Mouse (Mus musculus) ES-Bruce4 (cell line): ENCODE data around the gene Fblim1. TPM values are rescaled to one million over a fixed set of nuclear protein-coding genes. Genes with fewer than 3 reads are reported as not detected.

ENCODE experiments used
- H3K27ac ChIP-seq: 2 replicates; pipeline ENCODE4 v1.5.1; 2012; ENCODE audit warnings: low read length, inconsistent platforms; ENCODE audit not compliant: insufficient read depth
- H3K27me3 ChIP-seq: 2 replicates; pipeline ENCODE4 v1.6.1; 2012; ENCODE audit warnings: mild to moderate bottlenecking, low read length, inconsistent platforms; ENCODE audit not compliant: control insufficient read depth, poor library complexity, insufficient read depth, severe bottlenecking
- H3K36me3 ChIP-seq: 2 replicates; pipeline ENCODE4 v1.6.1; 2012; ENCODE audit warnings: inconsistent platforms, mild to moderate bottlenecking, low read length, moderate library complexity; ENCODE audit not compliant: control insufficient read depth, poor library complexity, insufficient read depth, severe bottlenecking
- H3K4me1 ChIP-seq: one replicate; pipeline ENCODE4 v1.8.1; 2011; ENCODE audit warnings: low read length; ENCODE audit not compliant: control insufficient read depth, insufficient read depth
- H3K4me3 ChIP-seq: 2 replicates; pipeline ENCODE4 v1.5.1; 2011; ENCODE audit warnings: low read depth, mild to moderate bottlenecking, low read length
- H3K9ac ChIP-seq: 2 replicates; pipeline ENCODE4 v1.6.1; 2012; ENCODE audit warnings: low read depth, mild to moderate bottlenecking, inconsistent platforms; ENCODE audit not compliant: poor library complexity, severe bottlenecking
- H3K9me3 ChIP-seq: replicated peaks from 2 replicates; pipeline ENCODE4 v1.6.1; 2012; ENCODE audit warnings: mild to moderate bottlenecking, low read length, inconsistent platforms; ENCODE audit not compliant: control insufficient read depth, poor library complexity, insufficient read depth, severe bottlenecking
- CTCF ChIP-seq: IDR thresholded peaks from one replicate; pipeline ENCODE4 v1.8.1; 2011; ENCODE audit warnings: low read depth, low read length
- EP300 ChIP-seq: IDR thresholded peaks from 2 replicates; pipeline ENCODE4 v1.6.1; 2011; ENCODE audit warnings: low read depth, low read length; ENCODE audit not compliant: insufficient read depth
- POLR2A ChIP-seq: IDR thresholded peaks from one replicate; pipeline ENCODE4 v1.8.1; 2011; ENCODE audit warnings: low read length; ENCODE audit not compliant: insufficient read depth
- polyA plus RNA-seq: library from polyadenylated mRNA; stranded (reverse); fragments of >200 nt; gene quantifications from 2 replicates; pipeline ENCODE4 v1.2.4, GENCODE M21; 2011; ENCODE audit warnings: low read depth; ENCODE audit not compliant: missing spikeins, insufficient read depth, insufficient read length

The Fblim1 gene
- polyA plus RNA-seq, 1 experiment, result 73.8 TPM

- TF ChIP-seq EP300 (no peak), POLR2A (no peak), CTCF (no peak)
- Histone ChIP-seq H3K9me3 (no peaks in the 10 kb centered on the region), H3K36me3 (no peaks in the 10 kb centered on the region), H3K27me3 (no peaks in the 10 kb centered on the region), H3K27ac (no peak overlapping the region), H3K4me1 (peaks cover 10% of the 10 kb centered on the region), H3K4me3 (no peak overlapping the region), H3K9ac (no peak overlapping the region)
These were observed 475 bp downstream of the Fblim1 start for GRCm38 (mm10) chr4:141605421-141605820.

GRCm38 (mm10) chr4:141604493-141604892 lies 1.4 kb downstream of the Fblim1 start:
- Histone ChIP-seq H3K36me3 (no peaks in the 10 kb centered on the region), H3K9me3 (no peaks in the 10 kb centered on the region), H3K9ac (no peak overlapping the region), H3K4me3 (no peak overlapping the region), H3K27ac (no peak overlapping the region), H3K4me1 (peaks cover 10% of the 10 kb centered on the region), H3K27me3 (no peaks in the 10 kb centered on the region)
- TF ChIP-seq POLR2A (no peak), CTCF (no peak), EP300 (no peak)

GRCm38 (mm10) chr4:141603921-141604320 lies 2.0 kb downstream of the Fblim1 start:
- Histone ChIP-seq H3K27me3 (no peaks in the 10 kb centered on the region), H3K4me1 (peaks cover 10% of the 10 kb centered on the region), H3K9ac (no peak overlapping the region), H3K36me3 (no peaks in the 10 kb centered on the region), H3K9me3 (no peaks in the 10 kb centered on the region), H3K27ac (no peak overlapping the region), H3K4me3 (no peak overlapping the region)
- no peak for TF ChIP-seq POLR2A
- TF ChIP-seq CTCF, result no peak
- TF ChIP-seq EP300, result no peak

- Histone ChIP-seq H3K4me3 (no peak overlapping the region), H3K4me1 (peaks cover 10% of the 10 kb centered on the region), H3K9me3 (no peaks in the 10 kb centered on the region), H3K27ac (no peak overlapping the region), H3K27me3 (no peaks in the 10 kb centered on the region), H3K9ac (no peak overlapping the region), H3K36me3 (no peaks in the 10 kb centered on the region)
- TF ChIP-seq POLR2A (no peak), CTCF (no peak), EP300 (peak; percentile 58; the same call in 1 of the 2 replicates)
These were observed 3.2 kb downstream of the Fblim1 start for GRCm38 (mm10) chr4:141602523-141603223.

- peak; percentile 6 for TF ChIP-seq CTCF
- TF ChIP-seq POLR2A, result no peak
These were observed 4.6 kb downstream of the Fblim1 start for GRCm38 (mm10) chr4:141601148-141601862.

GRCm38 (mm10) chr4:141600364-141600763 lies 5.5 kb downstream of the Fblim1 start:
- TF ChIP-seq CTCF (no peak), POLR2A (no peak), EP300 (no peak)
- H3K9ac ChIP-seq, result no peak overlapping the region
- H3K4me1 ChIP-seq, result peaks cover 12% of the 10 kb centered on the region
- H3K27me3 ChIP-seq, result no peaks in the 10 kb centered on the region
- no peaks in the 10 kb centered on the region for H3K36me3 ChIP-seq
- H3K27ac ChIP-seq, result peak overlapping the region; percentile 42
- no peaks in the 10 kb centered on the region for H3K9me3 ChIP-seq
- 0 out of 2 replicates have a peak overlapping the region, but pooled peaks have one; percentile 1 for H3K4me3 ChIP-seq

More at GRCm38 (mm10) chr4:141601148-141601862, 4.6 kb downstream of the Fblim1 start:
- Histone ChIP-seq H3K27ac (no peak overlapping the region), H3K9ac (no peak overlapping the region), H3K27me3 (no peaks in the 10 kb centered on the region), H3K36me3 (no peaks in the 10 kb centered on the region), H3K4me3 (no peak overlapping the region), H3K4me1 (peaks cover 12% of the 10 kb centered on the region), H3K9me3 (no peaks in the 10 kb centered on the region)
